Mouse (Mus musculus): ENCODE data around the gene Prlh.

DNA sequence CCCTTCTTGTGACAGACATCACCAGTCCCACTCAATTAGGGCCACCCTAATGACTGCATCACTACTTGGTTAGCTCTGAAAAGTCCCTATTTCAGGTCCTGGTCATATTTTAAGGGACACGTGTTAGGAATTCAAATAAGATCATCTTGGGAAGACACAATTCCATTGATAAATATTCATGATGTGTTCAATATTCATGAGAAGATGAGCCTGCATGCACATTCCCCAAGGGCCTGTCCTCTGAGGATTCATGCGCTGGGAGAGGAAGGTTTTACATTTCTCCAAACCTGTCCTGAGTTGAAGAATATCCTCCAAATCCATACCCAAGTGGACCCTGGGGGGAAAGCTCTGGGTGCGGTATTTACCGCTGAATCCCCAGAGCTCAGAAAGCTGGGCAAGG lies 23.1 kb downstream of the Prlh start:
- TF ChIP-seq CTCF (IDR thresholded peaks at IDR 0.05; ENCODE audit: extremely low read depth, insufficient read depth, low read length) (no peak), POLR2A (IDR thresholded peaks at IDR 0.05; ENCODE audit: extremely low read depth, insufficient read depth, low read length) (no peak)
